Mouse (Mus musculus) intestine, postnatal 0 days (tissue): Measurements from ENCODE around the gene Phf21a. TPM values are rescaled to one million over a fixed set of nuclear protein-coding genes. Genes with fewer than 3 reads are reported as not detected.

ENCODE experiments used
- ATAC-seq: fragments of 200-750 bp; cut with Nextera tagmentation; 2 replicates; pipeline ENCODE4 v1.8.0; 2017; ENCODE audit warnings: mild to moderate bottlenecking, moderate TSS enrichment, moderate library complexity
- H3K27ac ChIP-seq: fragments of 300-500 bp; sonication (generic); 2 replicates; pipeline ENCODE4 v1.5.1; 2014; ENCODE audit warnings: mild to moderate bottlenecking, low read depth, low read length, moderate library complexity
- H3K27me3 ChIP-seq: fragments of 300-500 bp; sonication (generic); replicated peaks from 2 replicates; pipeline ENCODE4 v1.6.1; 2014; ENCODE audit warnings: low read length, mixed read lengths; ENCODE audit not compliant: control insufficient read depth, insufficient read depth
- H3K36me3 ChIP-seq: fragments of 300-500 bp; sonication (generic); 2 replicates; pipeline ENCODE4 v1.6.1; 2014; ENCODE audit warnings: mild to moderate bottlenecking, moderate library complexity; ENCODE audit not compliant: control insufficient read depth, insufficient read depth
- H3K4me1 ChIP-seq: fragments of 300-500 bp; sonication (generic); replicated peaks from 2 replicates; pipeline ENCODE4 v1.6.1; 2014; ENCODE audit warnings: antibody characterized with exemption, low read length, mixed read lengths; ENCODE audit not compliant: control insufficient read depth, insufficient read depth
- H3K4me2 ChIP-seq: fragments of 300-500 bp; sonication (generic); replicated peaks from 2 replicates; pipeline ENCODE4 v1.6.1; 2014; ENCODE audit warnings: low read depth, mild to moderate bottlenecking, moderate library complexity
- H3K4me3 ChIP-seq: fragments of 300-500 bp; sonication (generic); 2 replicates; pipeline ENCODE4 v1.5.1; 2014; ENCODE audit warnings: low read depth, low read length
- H3K9ac ChIP-seq: fragments of 300-500 bp; sonication (generic); 2 replicates; pipeline ENCODE4 v1.6.1; 2014; ENCODE audit warnings: mild to moderate bottlenecking, low read depth, low read length
- H3K9me3 ChIP-seq: fragments of 300-500 bp; sonication (generic); 2 replicates; pipeline ENCODE4 v1.6.1; 2016; ENCODE audit warnings: mixed run types; ENCODE audit not compliant: control insufficient read depth
- CTCF ChIP-seq: sonication (generic); IDR thresholded peaks from 2 replicates; pipeline ENCODE4 v1.5.1; 2016; ENCODE audit warnings: low read depth, mild to moderate bottlenecking, control low read depth, antibody characterized with exemption, moderate library complexity
- WGBS: fragments of 180-500 bp; shearing (Covaris S2); extraction: QIAGEN DNeasy Blood & Tissue Kit; methylation state at CpG from one replicate; pipeline ENCODE4 v1.1.7; 2014; 5-methylcytosine and 5-hydroxymethylcytosine counted together
- polyA plus RNA-seq: library from polyadenylated mRNA; unstranded; fragments of >200 nt; fragmentation: Nextera tagmentation; extraction: Ambion mirVana; gene quantifications from 2 replicates; pipeline ENCODE4 v1.2.1, GENCODE M21; 2015

The Phf21a gene
- polyA plus RNA-seq, 1 experiment from 2014 or later = 7.4 TPM

- H3K9ac ChIP-seq = no peak overlapping the region
- no peak overlapping the region for H3K4me2 ChIP-seq
- H3K27ac ChIP-seq = no peak overlapping the region
- H3K4me3 ChIP-seq = no peak overlapping the region
- no peaks in the 10 kb centered on the region for H3K9me3 ChIP-seq
- WGBS = 66% methylated on average over 5 of the region's 5 CpGs
- H3K36me3 ChIP-seq = no peaks in the 10 kb centered on the region
- ATAC-seq = no peak
- TF ChIP-seq CTCF = no peak
- no peaks in the 10 kb centered on the region for H3K4me1 ChIP-seq
- H3K27me3 ChIP-seq = no peaks in the 10 kb centered on the region
Observed at GRCm38 (mm10) chr2:92301849-92302607, 209.1 kb downstream of the Phf21a start.

GRCm38 (mm10) chr2:92312542-92312941 lies 219.6 kb downstream of the Phf21a start:
- no peak for ATAC-seq
- Histone ChIP-seq H3K27ac (no peak overlapping the region), H3K9me3 (no peaks in the 10 kb centered on the region), H3K9ac (no peak overlapping the region), H3K36me3 (no peaks in the 10 kb centered on the region), H3K27me3 (no peaks in the 10 kb centered on the region), H3K4me2 (no peak overlapping the region), H3K4me1 (no peaks in the 10 kb centered on the region), H3K4me3 (no peak overlapping the region)
- no peak for TF ChIP-seq CTCF
- WGBS = 86% methylated on average over 4 of the region's 4 CpGs

- 81% methylated on average over 1 of the region's 1 CpGs for WGBS
- no peak for ATAC-seq
- Histone ChIP-seq H3K9me3 (no peaks in the 10 kb centered on the region), H3K27ac (no peak overlapping the region), H3K27me3 (no peaks in the 10 kb centered on the region), H3K9ac (no peak overlapping the region), H3K36me3 (no peaks in the 10 kb centered on the region), H3K4me2 (no peak overlapping the region), H3K4me3 (no peak overlapping the region), H3K4me1 (no peaks in the 10 kb centered on the region)
- TF ChIP-seq CTCF = no peak
Observed at GRCm38 (mm10) chr2:92314031-92314430, 221.1 kb downstream of the Phf21a start.

GRCm38 (mm10) chr2:92316652-92317051 lies 223.7 kb downstream of the Phf21a start:
- no peak overlapping the region for H3K27ac ChIP-seq
- no peak for TF ChIP-seq CTCF
- ATAC-seq = no peak
- no peaks in the 10 kb centered on the region for H3K27me3 ChIP-seq
- 75% methylated on average over 3 of the region's 3 CpGs for WGBS
- H3K9ac ChIP-seq = no peak overlapping the region
- no peaks in the 10 kb centered on the region for H3K4me1 ChIP-seq
- H3K36me3 ChIP-seq = peaks cover under 1% of the 10 kb centered on the region; the same call in 1 of the 2 replicates
- H3K4me2 ChIP-seq = no peak overlapping the region
- H3K4me3 ChIP-seq = no peak overlapping the region
- no peaks in the 10 kb centered on the region for H3K9me3 ChIP-seq

GRCm38 (mm10) chr2:92317228-92317627 lies 224.3 kb downstream of the Phf21a start:
- Histone ChIP-seq H3K4me1 (no peaks in the 10 kb centered on the region), H3K36me3 (peaks cover 6% of the 10 kb centered on the region; the same call in 1 of the 2 replicates), H3K27me3 (no peaks in the 10 kb centered on the region), H3K9me3 (no peaks in the 10 kb centered on the region), H3K4me2 (no peak overlapping the region), H3K9ac (no peak overlapping the region), H3K27ac (no peak overlapping the region), H3K4me3 (no peak overlapping the region)
- no peak for ATAC-seq
- TF ChIP-seq CTCF = no peak
- 77% methylated on average over 5 of the region's 5 CpGs for WGBS

- TF ChIP-seq CTCF = peak; percentile 61
- Histone ChIP-seq H3K27ac (no peak overlapping the region), H3K36me3 (peaks cover 28% of the 10 kb centered on the region), H3K4me3 (no peak overlapping the region), H3K4me2 (no peak overlapping the region), H3K9me3 (no peaks in the 10 kb centered on the region), H3K9ac (no peak overlapping the region), H3K27me3 (no peaks in the 10 kb centered on the region), H3K4me1 (no peaks in the 10 kb centered on the region)
- 94% methylated on average over 2 of the region's 2 CpGs for WGBS
- no peak for ATAC-seq
Observed at GRCm38 (mm10) chr2:92322669-92323068, 229.8 kb downstream of the Phf21a start.
